Mouse (Mus musculus): ENCODE results near the gene Utp3. TPM values are rescaled to one million over a fixed set of nuclear protein-coding genes. Genes with fewer than 3 reads are reported as not detected.

The Utp3 gene
- polyA plus RNA-seq, 1 experiment from 2014 or later: 44.6 TPM

DNA sequence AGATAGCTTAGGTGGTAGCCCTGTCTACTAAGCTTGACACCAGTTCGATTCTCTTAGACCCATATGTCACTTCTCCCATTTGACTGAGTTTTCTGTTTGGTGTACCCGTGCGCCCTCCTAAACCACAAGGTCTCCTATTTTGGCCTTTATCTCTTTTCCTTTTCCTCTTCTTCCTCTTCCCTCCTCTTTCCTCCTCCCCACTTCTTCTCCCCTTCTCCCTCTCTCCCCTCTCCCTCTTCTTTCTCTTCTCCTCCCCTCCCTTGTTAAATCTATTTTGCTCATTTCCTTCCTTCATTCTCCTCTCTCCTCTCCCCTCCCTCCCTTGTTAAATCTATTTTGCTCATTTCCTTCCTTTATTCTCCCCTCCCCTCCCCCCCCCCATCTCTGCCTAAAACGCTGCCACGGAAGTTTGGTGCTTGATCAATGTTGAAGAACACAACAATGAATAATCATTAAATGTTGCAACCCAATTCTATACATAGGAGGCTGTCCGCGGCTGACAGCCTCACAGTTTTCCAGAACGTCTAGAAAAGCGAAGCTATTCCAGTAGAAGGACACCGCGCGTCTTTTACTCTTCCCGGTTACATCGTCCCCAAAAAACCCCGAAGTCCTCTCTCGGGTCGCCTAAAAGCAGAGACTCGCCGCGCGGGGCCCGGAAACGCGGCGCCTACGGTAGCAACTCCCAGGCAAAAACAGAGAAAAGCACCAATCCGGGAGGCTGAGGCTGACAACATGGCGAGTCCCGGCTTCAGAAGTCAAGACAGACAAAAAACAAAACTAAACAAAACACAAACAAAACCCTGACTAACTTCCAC is 784 bp upstream of the Utp3 start:
- Histone ChIP-seq H3K4me3 (peak overlapping the region; percentile 85), H3K4me2 (peak overlapping the region; percentile 62), H3K4me1 (replicated peaks) (peaks cover 25% of the 10 kb centered on the region), H3K27me3 (no peaks in the 10 kb centered on the region), H3K36me3 (no peaks in the 10 kb centered on the region), H3K9ac (peak overlapping the region; percentile 72), H3K27ac (replicated peaks) (peak overlapping the region; percentile 88), H3K9me3 (no peaks in the 10 kb centered on the region)
- peak; percentile 78 for ATAC-seq (ENCODE audit: low FRiP score, low read depth)
- 8% methylated on average over 29 of the region's 29 CpGs for WGBS

DNA sequence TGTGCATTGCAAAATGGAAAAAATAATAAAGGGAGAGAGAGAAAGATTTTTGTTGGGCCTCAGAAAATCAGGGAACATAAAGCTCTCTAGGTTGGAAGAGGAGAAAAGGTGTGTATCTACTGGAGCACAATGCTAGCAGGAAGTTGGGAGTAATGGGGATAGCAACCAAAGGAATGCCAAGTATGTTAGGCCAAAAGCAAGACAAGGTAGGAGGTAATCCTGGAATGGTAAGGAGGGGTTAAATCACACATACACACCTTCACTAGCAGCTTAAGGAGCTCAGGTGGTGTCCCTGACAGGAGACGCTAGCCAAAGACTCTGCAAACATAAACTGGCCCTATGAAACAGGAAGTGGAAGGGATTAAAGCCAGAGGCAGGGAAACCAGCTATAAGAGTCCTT is 4.7 kb downstream of the Utp3 start:
- H3K27ac ChIP-seq (replicated peaks): no peak overlapping the region
- no peak overlapping the region for H3K4me2 ChIP-seq
- WGBS: 40% methylated on average over 1 of the region's 1 CpGs
- ATAC-seq (ENCODE audit: low FRiP score, low read depth): no peak
- no peaks in the 10 kb centered on the region for H3K9me3 ChIP-seq
- peaks cover 25% of the 10 kb centered on the region for H3K4me1 ChIP-seq (replicated peaks)
- no peaks in the 10 kb centered on the region for H3K27me3 ChIP-seq
- no peak overlapping the region for H3K4me3 ChIP-seq
- H3K36me3 ChIP-seq: no peaks in the 10 kb centered on the region
- H3K9ac ChIP-seq: no peak overlapping the region

DNA sequence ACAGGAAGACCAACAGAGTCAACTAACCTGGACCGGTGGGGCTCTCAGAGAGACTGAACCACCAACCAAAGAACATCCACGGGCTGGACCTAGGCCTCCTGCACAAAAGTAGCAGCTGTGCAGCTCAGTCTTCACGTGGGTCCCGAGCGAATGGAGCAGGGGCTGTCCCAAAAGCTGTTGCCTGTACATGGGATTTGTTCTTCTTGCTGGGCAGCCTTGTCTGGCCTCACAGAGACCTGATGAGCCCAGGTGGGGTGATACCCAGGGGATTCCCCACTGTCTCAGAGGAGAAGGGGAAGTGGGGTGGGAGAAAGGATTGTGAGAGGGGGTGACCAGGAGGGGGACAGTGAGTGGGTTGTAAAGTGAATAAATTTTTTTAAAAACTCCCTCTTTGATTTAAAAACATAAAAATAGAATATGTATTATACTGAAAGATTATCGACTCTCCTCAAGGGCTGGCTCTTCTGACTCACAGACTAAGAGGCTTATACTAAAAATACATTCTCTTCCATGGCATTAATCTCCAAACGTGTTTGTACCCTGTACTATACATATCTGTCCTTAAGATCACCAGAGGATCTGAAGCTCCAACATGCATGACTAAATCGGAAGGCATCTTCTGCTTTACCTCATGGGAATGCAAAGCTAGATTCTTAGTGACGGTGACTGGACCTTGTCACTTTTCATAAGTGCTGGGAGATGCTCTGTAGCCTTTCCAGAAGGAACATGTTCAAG is 7.0 kb downstream of the Utp3 start:
- no peak overlapping the region for H3K27ac ChIP-seq (replicated peaks)
- no peaks in the 10 kb centered on the region for H3K36me3 ChIP-seq
- H3K9me3 ChIP-seq: no peaks in the 10 kb centered on the region
- H3K9ac ChIP-seq: no peak overlapping the region
- no peak overlapping the region for H3K4me3 ChIP-seq
- ATAC-seq (ENCODE audit: low FRiP score, low read depth): no peak
- peaks cover 16% of the 10 kb centered on the region for H3K4me1 ChIP-seq (replicated peaks)
- no peaks in the 10 kb centered on the region for H3K27me3 ChIP-seq
- no peak overlapping the region for H3K4me2 ChIP-seq
- 84% methylated on average over 9 of the region's 9 CpGs for WGBS

DNA sequence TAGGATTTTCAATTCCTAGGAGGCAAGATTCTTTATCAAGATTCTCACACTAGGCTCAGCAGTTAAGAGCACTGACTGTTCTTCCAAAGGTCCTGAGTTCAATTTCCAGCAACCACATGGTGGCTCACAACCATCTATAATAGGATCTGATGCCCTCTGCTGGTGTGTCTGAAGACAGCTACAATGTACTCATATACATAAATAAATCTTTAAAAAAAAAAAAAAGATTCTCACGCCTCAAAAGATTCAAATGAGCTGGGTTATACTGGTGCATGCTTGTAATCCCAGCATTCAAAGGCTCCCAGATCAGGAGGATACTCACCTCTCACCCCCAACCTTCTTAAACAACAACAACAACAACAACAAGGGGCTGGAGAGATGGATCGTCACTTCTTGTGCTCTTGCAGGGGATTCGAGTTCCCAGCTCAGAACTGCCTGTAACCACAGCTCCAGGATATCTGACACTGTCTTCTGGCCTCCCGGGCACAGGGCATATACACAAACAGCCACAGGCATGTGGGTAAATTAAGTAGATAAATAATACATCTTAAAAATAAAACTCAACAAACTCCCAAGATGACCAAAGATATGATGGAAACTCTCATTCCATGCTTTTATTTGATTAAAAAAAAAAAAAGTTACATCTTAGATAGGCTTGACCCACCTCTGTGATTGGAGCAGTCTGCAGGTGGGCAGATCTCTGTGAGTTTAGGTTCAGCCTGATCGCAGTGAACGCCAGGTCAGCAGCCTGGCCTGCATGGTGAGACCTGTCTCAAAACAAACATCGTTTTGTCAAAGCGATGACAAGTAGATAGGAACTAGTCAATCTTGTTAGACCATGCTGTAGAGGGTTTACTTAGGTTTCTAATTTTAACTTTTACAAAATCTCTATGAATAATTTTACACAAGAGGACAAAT is 8.9 kb downstream of the Utp3 start:
- Histone ChIP-seq H3K27me3 (no peaks in the 10 kb centered on the region), H3K4me3 (no peak overlapping the region), H3K4me2 (no peak overlapping the region), H3K36me3 (no peaks in the 10 kb centered on the region), H3K4me1 (replicated peaks) (peaks cover 21% of the 10 kb centered on the region), H3K27ac (replicated peaks) (no peak overlapping the region), H3K9me3 (no peaks in the 10 kb centered on the region), H3K9ac (no peak overlapping the region)
- no peak for ATAC-seq (ENCODE audit: low FRiP score, low read depth)
- 77% methylated on average over 8 of the region's 8 CpGs for WGBS

DNA sequence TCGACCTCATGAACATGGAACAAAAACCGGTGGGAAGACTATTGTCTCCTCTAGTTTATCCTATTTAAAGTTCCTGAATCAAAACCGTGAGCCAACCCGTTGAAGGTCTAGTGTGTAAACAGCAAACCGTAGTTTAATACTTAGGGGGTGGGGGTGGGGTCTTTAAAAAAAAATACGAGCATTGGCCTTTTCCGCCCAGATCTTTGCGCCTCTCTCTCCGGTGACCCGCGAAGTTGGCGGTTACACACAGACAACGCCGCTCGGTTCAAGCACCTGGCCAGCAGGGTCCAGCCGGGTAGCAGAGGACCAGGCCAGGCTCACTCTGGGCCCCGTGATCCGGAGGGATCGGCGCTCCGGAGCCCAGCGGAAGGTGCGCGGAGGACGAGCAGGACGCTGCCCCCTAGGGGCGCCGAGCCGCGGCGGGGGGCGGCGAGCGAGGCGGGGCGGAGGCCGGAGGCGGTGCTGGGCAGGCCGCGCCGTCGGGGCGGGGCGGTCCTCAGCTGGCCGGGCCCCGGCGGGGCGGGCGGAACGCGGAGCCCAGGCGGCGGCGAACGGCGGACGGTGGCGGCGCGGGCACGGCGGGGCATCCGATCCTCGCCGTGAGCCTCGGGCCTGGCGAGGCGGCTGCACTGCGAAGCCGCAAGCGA is 10.4 kb downstream of the Utp3 start, which contains the start of gene Rufy3:
Gene Rufy3 (plus strand): TSS at position 540 of the 647 bp plus-strand sequence.
- Histone ChIP-seq H3K9ac (peak within 1 kb of the TSS; percentile 94), H3K4me1 (replicated peaks) (peaks cover 21% of the 10 kb centered on the region), H3K9me3 (no peaks in the 10 kb centered on the region), H3K27me3 (no peaks in the 10 kb centered on the region), H3K36me3 (no peaks in the 10 kb centered on the region), H3K4me2 (peak within 1 kb of the TSS; percentile 82), H3K27ac (replicated peaks) (peak within 1 kb of the TSS; percentile 90), H3K4me3 (peak within 1 kb of the TSS; percentile 72)
- peak; percentile 83 for ATAC-seq (ENCODE audit: low FRiP score, low read depth)
- under 1% methylated on average over 60 of the region's 71 CpGs for WGBS

DNA sequence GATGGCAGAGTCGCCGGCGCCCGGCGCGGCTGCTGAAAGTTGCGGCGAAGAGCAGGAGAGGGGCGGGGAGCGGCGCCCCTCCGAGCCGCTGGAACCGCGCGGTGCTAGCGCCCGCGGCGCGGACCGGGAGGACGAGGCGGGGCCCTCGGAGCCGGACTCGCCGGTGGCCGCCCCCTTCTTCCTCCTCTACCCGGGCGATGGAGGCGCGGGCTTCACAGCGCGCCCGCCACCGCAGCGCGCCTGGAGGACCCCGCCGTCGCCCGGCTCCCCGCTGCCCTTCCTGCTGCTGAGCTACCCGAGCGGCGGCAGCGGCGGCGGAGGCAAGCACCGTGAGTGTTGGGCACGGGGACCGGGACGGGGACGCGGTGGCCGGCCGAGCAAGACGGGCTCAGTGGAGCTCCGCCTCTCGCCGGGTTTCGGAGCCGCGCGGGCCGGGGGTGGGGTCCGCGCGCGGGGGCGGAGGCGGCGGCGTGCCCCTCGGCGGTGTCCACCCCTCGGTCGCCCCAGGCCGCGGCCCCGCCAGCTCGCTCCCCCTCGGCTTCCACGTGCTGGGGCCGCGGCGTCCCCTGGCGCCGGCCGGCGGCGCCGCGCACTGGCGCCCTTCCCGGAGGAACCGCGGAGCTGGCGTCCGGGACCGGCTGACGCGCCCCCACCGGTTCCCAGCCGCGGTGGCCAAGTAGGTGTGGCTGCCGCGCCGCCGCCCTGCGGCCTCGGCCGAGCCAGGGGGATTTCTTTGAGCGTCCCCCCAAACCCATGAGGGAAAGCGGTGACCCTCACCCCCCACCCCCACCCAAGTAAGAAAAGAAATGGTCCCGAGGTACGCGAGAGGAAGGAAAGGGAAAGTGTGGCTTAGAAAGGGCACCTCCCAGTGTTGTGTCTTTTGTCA is 11.1 kb downstream of the Utp3 start:
- H3K4me1 ChIP-seq (replicated peaks): peaks cover 21% of the 10 kb centered on the region
- H3K27ac ChIP-seq (replicated peaks): peak overlapping the region; percentile 90
- under 1% methylated on average over 89 of the region's 119 CpGs for WGBS
- H3K36me3 ChIP-seq: peaks cover 3% of the 10 kb centered on the region; the same call in 1 of the 2 replicates
- H3K4me2 ChIP-seq: peak overlapping the region; percentile 82
- ATAC-seq (ENCODE audit: low FRiP score, low read depth): peak; percentile 79
- no peaks in the 10 kb centered on the region for H3K9me3 ChIP-seq
- peak overlapping the region; percentile 72 for H3K4me3 ChIP-seq
- peak overlapping the region; percentile 94 for H3K9ac ChIP-seq
- H3K27me3 ChIP-seq: no peaks in the 10 kb centered on the region

DNA sequence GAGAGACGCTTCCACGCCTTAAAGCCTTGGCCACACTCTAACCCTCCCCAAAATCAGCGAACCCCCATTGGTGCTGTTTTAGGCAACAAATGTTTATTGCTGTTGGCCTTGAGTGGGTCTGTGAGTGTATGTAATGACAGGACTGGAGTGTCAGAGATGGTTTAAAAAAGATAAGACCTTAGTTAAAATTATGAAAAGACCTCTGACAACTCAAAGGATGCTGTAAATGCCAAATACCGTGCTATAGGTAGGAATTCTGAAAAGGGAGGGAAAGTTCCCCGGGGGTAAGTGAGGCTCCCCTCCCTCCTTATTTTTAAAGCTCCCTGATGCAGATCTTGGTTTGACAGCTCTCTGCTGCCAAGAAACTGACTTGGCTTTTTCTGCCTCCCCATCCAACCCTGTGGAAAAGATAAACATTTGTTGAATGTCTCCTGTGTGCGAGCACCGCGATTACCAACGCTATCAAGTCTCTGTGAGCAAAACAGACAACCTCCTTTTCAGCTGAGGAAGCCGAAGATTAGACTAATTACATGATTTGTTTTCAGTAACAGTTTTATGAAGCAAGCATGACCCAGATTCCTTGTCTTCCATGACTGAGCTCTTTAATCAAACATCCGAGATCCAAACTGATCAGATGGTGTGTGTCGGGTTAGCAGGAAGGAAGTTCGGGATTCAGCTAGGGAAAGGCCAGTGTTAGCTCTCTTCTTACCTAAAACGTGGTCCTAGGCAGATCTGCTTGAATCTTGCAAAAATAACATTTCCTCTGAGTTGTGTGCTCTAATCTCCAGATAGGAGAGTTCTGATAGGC is 12.0 kb downstream of the Utp3 start:
- Histone ChIP-seq H3K9me3 (no peaks in the 10 kb centered on the region), H3K4me1 (replicated peaks) (peaks cover 21% of the 10 kb centered on the region), H3K9ac (peak overlapping the region; percentile 94), H3K36me3 (peaks cover 8% of the 10 kb centered on the region; the same call in 1 of the 2 replicates), H3K27ac (replicated peaks) (peak overlapping the region; percentile 90), H3K4me3 (peak overlapping the region; percentile 72), H3K4me2 (peak overlapping the region; percentile 82), H3K27me3 (no peaks in the 10 kb centered on the region)
- ATAC-seq (ENCODE audit: low FRiP score, low read depth): peak; percentile 52
- 5% methylated on average over 14 of the region's 14 CpGs for WGBS

DNA sequence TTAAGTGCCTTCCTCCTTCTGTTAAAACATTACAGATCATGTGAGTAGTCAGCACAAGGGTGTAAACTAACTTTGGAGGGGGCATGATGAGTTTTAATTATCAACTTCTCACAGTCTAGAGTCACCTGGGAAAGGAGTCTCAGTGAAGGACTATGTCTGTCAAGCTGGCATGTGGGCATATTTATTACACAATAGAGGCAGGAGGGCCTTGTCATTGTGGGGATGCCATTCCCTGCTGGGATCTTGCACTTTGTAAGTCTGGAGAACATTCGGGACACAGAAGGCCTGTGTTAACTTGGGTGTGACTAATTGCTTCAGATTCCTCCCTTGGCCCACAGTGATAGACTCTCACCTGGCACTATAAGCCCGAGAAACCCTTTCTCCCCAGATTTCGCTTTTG is 15.3 kb downstream of the Utp3 start:
- H3K4me2 ChIP-seq: no peak overlapping the region
- no peak for ATAC-seq (ENCODE audit: low FRiP score, low read depth)
- H3K27ac ChIP-seq (replicated peaks): no peak overlapping the region
- no peak overlapping the region for H3K4me3 ChIP-seq
- H3K27me3 ChIP-seq: no peaks in the 10 kb centered on the region
- no peak overlapping the region for H3K9ac ChIP-seq
- no peaks in the 10 kb centered on the region for H3K9me3 ChIP-seq
- 78% methylated on average over 3 of the region's 3 CpGs for WGBS
- peaks cover 8% of the 10 kb centered on the region; the same call in 1 of the 2 replicates for H3K36me3 ChIP-seq
- peaks cover 17% of the 10 kb centered on the region for H3K4me1 ChIP-seq (replicated peaks)

DNA sequence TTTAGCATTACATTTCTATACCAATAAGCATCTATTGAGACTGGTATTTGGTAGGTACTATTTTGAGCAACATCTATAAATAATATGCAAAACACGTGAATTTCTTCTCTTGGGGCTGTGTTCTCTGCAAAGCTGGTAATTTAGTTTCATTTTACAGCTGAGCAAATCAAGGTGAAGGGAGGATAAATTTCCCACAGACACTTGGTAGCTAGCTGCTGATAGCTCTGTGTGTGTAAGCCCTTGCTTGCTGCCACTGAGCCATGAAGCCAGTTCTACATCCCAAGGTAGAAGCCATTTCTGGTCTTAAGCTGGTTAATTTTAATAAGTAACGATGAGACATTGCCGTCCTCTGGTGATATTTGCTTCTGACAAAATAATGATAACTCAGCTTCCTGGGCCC is 20.6 kb downstream of the Utp3 start:
- no peak for ATAC-seq (ENCODE audit: low FRiP score, low read depth)
- Histone ChIP-seq H3K9me3 (no peaks in the 10 kb centered on the region), H3K36me3 (peaks cover 8% of the 10 kb centered on the region; the same call in 1 of the 2 replicates), H3K4me3 (no peak overlapping the region), H3K4me2 (no peak overlapping the region), H3K27me3 (no peaks in the 10 kb centered on the region), H3K27ac (replicated peaks) (no peak overlapping the region), H3K4me1 (replicated peaks) (no peaks in the 10 kb centered on the region; the same call in 1 of the 2 replicates), H3K9ac (no peak overlapping the region)
- 81% methylated on average over 3 of the region's 3 CpGs for WGBS

Data from hindbrain, embryonic 15.5 days (tissue).